Mouse (Mus musculus): ENCODE measurements around the gene Rpl18.

DNA sequence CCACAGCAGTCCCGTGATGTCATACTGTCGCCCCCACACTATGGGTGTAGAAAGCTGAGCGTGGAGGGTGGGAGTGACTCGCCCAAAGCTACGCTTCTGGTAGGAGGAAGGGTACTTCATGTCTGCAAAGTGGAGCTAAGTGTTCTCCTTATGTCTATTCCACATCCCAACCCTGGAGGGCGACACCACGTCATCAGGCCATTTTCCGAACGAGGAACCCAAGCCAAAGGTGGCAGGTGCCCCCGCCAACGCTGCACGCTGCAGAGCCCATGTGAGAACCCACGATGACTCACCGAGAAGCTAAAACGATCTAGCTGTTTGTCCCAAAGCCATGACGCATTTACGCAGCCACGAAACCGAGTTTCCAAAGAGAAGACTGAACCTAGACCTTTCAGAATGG is 27.1 kb downstream of the Rpl18 start:
- TF ChIP-seq CTCF (IDR thresholded peaks at IDR 0.05; ENCODE audit: low read depth, low read length) (no peak), POLR2A (IDR thresholded peaks at IDR 0.05; ENCODE audit: borderline replicate concordance, low read depth, low read length) (no peak)
